Mouse (Mus musculus) heart, postnatal 0 days (tissue): ENCODE measurements around the gene Phactr2. TPM values are rescaled to one million over a fixed set of nuclear protein-coding genes. Genes with fewer than 3 reads are reported as not detected.

Experiments
- ATAC-seq: fragments of 200-750 bp; cut with Nextera tagmentation; 2 replicates; pipeline ENCODE4 v1.8.0; 2017; ENCODE audit warnings: low read depth, moderate number of reproducible peaks, moderate library complexity; ENCODE audit not compliant: insufficient read depth
- DNase-seq: peaks from one replicate; pipeline ENCODE4 v3.0.0-alpha.2; 2016; ENCODE audit warnings: low spot score
- H3K27ac ChIP-seq: fragments of 300-500 bp; sonication (generic); 2 replicates; pipeline ENCODE4 v1.5.1; 2014; ENCODE audit warnings: low read depth, mild to moderate bottlenecking
- H3K27me3 ChIP-seq: fragments of 300-500 bp; sonication (generic); 2 replicates; pipeline ENCODE4 v1.6.1; 2014; ENCODE audit warnings: low read length, mixed read lengths; ENCODE audit not compliant: control insufficient read depth, insufficient read depth
- H3K36me3 ChIP-seq: fragments of 300-500 bp; sonication (generic); replicated peaks from 2 replicates; pipeline ENCODE4 v1.6.1; 2014; ENCODE audit warnings: low read length, mixed read lengths; ENCODE audit not compliant: control insufficient read depth, insufficient read depth
- H3K4me1 ChIP-seq: fragments of 300-500 bp; sonication (generic); 2 replicates; pipeline ENCODE4 v1.6.1; 2014; ENCODE audit warnings: antibody characterized with exemption; ENCODE audit not compliant: control insufficient read depth, insufficient read depth
- H3K4me2 ChIP-seq: fragments of 300-500 bp; sonication (generic); 2 replicates; pipeline ENCODE4 v1.6.1; 2014; ENCODE audit warnings: low read depth, mild to moderate bottlenecking, low read length, moderate library complexity
- H3K4me3 ChIP-seq: fragments of 300-500 bp; sonication (generic); 2 replicates; pipeline ENCODE4 v1.5.1; 2014; ENCODE audit warnings: low read depth, low read length
- H3K9ac ChIP-seq: fragments of 300-500 bp; sonication (generic); replicated peaks from 2 replicates; pipeline ENCODE4 v1.6.1; 2014; ENCODE audit warnings: low read depth, low read length, mixed read lengths
- H3K9me3 ChIP-seq: fragments of 300-500 bp; sonication (generic); replicated peaks from 2 replicates; pipeline ENCODE4 v1.6.1; 2016; ENCODE audit warnings: low read length; ENCODE audit not compliant: control insufficient read depth
- CTCF ChIP-seq: IDR thresholded peaks from 2 replicates; pipeline ENCODE4 v1.5.1; 2016; ENCODE audit warnings: antibody characterized with exemption, control low read depth, low read depth
- EP300 ChIP-seq: IDR thresholded peaks from 2 replicates; pipeline ENCODE4 v1.6.1; 2016; ENCODE audit warnings: antibody characterized with exemption, low read depth
- WGBS: fragments of 180-500 bp; shearing (Covaris S2); extraction: QIAGEN DNeasy Blood & Tissue Kit; methylation state at CpG from one replicate; pipeline ENCODE4 v1.1.7; 2014; 5-methylcytosine and 5-hydroxymethylcytosine counted together
- polyA plus RNA-seq: library from polyadenylated mRNA; unstranded; fragments of >200 nt; fragmentation: Nextera tagmentation; extraction: Ambion mirVana; gene quantifications from 2 replicates; pipeline ENCODE4 v1.2.1, GENCODE M21; 2015
- total RNA-seq: library from RNA; depleted of rRNA; stranded (reverse); fragments of >200 nt; gene quantifications from 2 replicates; pipeline ENCODE4 v1.2.3, GENCODE M21; 2014; ENCODE audit warnings: low replicate concordance

Phactr2 gene
- total and polyA plus RNA-seq, 2 experiments from 2014 or later = 39.6 to 51.1 TPM

DNA sequence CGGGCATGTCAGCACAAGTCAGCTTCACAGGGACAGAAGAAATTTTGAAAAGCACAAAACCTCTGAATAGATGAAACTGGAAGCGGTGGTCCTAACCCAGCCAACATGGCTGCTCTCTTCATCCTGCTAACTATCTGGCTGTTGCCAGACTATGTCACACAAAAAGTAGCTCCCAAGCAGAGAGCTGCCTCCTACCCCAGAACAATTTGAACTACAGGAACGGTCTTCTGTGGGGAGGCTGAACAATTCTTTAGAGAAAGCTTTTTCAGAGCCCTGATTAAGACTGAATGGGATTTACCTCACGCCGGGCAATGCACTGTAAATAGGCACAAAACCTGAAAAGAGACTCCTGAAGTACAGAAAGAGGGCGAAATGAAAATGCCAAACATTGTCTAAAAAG, 162.6 kb downstream of the Phactr2 start:
- TF ChIP-seq CTCF (no peak), EP300 (no peak)
- H3K4me2 ChIP-seq = no peak overlapping the region
- no peak overlapping the region for H3K4me3 ChIP-seq
- H3K27ac ChIP-seq = no peak overlapping the region
- H3K9ac ChIP-seq = no peak overlapping the region
- H3K36me3 ChIP-seq = peaks cover 8% of the 10 kb centered on the region; the same call in 1 of the 2 replicates
- DNase-seq (no peak), ATAC-seq (no peak)
- 66% methylated on average over 6 of the region's 6 CpGs for WGBS
- peaks cover 23% of the 10 kb centered on the region for H3K4me1 ChIP-seq
- H3K9me3 ChIP-seq = no peaks in the 10 kb centered on the region
- no peaks in the 10 kb centered on the region for H3K27me3 ChIP-seq

DNA sequence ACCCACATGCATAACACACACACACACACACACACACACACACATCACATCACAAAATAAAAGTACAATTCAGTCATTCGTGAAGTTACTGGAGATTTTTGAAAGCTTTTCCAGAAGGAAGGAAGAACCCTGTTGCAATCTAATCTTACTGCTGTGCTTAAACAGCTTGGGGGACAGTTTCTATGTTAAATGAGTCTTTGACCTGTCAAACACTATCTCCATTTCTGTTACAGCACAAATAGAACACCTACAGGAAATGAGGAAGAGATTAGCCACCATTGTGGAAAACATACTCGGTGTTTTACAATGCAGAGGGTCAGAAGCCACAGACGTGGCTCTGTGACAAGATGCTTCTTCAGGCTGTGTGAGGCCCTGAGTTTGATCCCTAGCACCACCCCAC, 164.1 kb downstream of the Phactr2 start:
- no peaks in the 10 kb centered on the region for H3K9me3 ChIP-seq
- TF ChIP-seq EP300 (no peak), CTCF (no peak)
- H3K27me3 ChIP-seq = no peaks in the 10 kb centered on the region
- no peak for ATAC-seq
- peaks cover 8% of the 10 kb centered on the region; the same call in 1 of the 2 replicates for H3K36me3 ChIP-seq
- DNase-seq = no peak
- H3K4me1 ChIP-seq = peaks cover 20% of the 10 kb centered on the region
- H3K4me3 ChIP-seq = no peak overlapping the region
- H3K9ac ChIP-seq = no peak overlapping the region
- 26% methylated on average over 3 of the region's 3 CpGs for WGBS
- no peak overlapping the region for H3K27ac ChIP-seq
- no peak overlapping the region for H3K4me2 ChIP-seq

GRCm38 (mm10) chr10:13304641-13305241, 169.5 kb downstream of the Phactr2 start:
- peaks cover 12% of the 10 kb centered on the region; the same call in 1 of the 2 replicates for H3K36me3 ChIP-seq
- no peaks in the 10 kb centered on the region for H3K27me3 ChIP-seq
- DNase-seq (no peak), ATAC-seq (no peak)
- no peak overlapping the region for H3K27ac ChIP-seq
- H3K4me3 ChIP-seq = no peak overlapping the region
- WGBS = 74% methylated on average over 10 of the region's 10 CpGs
- no peak overlapping the region for H3K4me2 ChIP-seq
- TF ChIP-seq EP300 (no peak), CTCF (no peak)
- peaks cover 32% of the 10 kb centered on the region for H3K4me1 ChIP-seq
- no peaks in the 10 kb centered on the region for H3K9me3 ChIP-seq
- no peak overlapping the region for H3K9ac ChIP-seq

GRCm38 (mm10) chr10:13303271-13304265, 170.6 kb downstream of the Phactr2 start:
- DNase-seq (no peak), ATAC-seq (no peak)
- H3K4me3 ChIP-seq = no peak overlapping the region
- H3K9me3 ChIP-seq = no peaks in the 10 kb centered on the region
- 66% methylated on average over 13 of the region's 13 CpGs for WGBS
- H3K4me1 ChIP-seq = peaks cover 33% of the 10 kb centered on the region
- H3K36me3 ChIP-seq = peaks cover 12% of the 10 kb centered on the region; the same call in 1 of the 2 replicates
- H3K4me2 ChIP-seq = no peak overlapping the region
- no peaks in the 10 kb centered on the region for H3K27me3 ChIP-seq
- peak overlapping the region; percentile 48 for H3K27ac ChIP-seq
- no peak for TF ChIP-seq EP300
- TF ChIP-seq CTCF = no peak
- H3K9ac ChIP-seq = no peak overlapping the region

DNA sequence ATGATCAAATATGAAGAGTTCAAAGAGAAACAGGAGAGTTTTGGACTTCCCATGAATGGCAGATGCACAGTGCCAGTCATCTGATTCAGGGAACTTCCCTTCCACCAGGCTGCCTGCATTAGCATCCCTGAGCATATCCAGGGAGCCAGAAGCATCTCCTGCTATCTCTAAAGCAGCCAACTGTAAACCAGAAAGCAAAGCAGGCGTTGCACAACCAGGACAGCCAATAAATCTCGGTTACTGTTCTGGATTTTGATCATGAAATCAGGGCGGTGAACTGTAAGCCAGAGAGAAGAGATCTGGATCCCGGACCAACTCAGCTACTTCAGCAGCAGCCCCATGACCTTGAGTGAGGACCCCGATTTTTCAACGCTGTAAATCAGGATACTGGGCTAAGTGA, 173.6 kb downstream of the Phactr2 start:
- Histone ChIP-seq H3K27me3 (no peaks in the 10 kb centered on the region), H3K27ac (no peak overlapping the region; the same call in 1 of the 2 replicates), H3K36me3 (peaks cover 3% of the 10 kb centered on the region; the same call in 1 of the 2 replicates), H3K9me3 (no peaks in the 10 kb centered on the region), H3K9ac (no peak overlapping the region), H3K4me3 (no peak overlapping the region), H3K4me2 (no peak overlapping the region), H3K4me1 (peaks cover 37% of the 10 kb centered on the region)
- ATAC-seq (no peak), DNase-seq (no peak)
- TF ChIP-seq EP300 (no peak), CTCF (no peak)
- WGBS = 71% methylated on average over 6 of the region's 6 CpGs
